Mouse (Mus musculus) ovary, adult 18-20 months (tissue): ENCODE data around the gene Olfr52.
"Not testable (repeated sequence)": the region's sequence is repeated elsewhere in the genome, so short reads cannot be mapped to it uniquely, and the experiment has no call there.

ENCODE experiments used
- DNase-seq: peaks from one replicate; pipeline ENCODE4 v3.0.0; 2022; ENCODE audit warnings: low spot score, mixed read lengths

Olfr52 gene

DNA sequence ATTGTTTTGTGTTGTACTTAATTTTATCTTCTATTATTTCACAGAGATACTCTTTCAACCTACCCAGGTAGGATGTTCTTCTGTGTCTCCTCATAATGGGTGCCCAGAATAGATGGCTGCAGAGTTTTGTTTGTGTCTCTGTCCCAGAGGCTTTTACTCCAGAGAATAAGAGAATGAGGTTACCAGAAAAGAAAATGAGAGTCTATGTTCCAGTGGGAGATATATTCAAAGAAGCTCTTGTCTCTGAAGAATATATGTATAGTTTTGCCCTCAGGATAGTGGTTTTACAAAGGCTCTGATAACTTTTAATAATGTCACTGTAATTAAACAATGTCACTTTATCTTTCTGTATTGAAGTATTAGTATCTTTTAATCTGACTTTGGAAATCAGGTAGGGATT is at the start of gene Olfr52:
Gene Olfr52, minus strand, starts transcription at position 101 of the 400 bp plus-strand sequence.
- DNase-seq = no peak

DNA sequence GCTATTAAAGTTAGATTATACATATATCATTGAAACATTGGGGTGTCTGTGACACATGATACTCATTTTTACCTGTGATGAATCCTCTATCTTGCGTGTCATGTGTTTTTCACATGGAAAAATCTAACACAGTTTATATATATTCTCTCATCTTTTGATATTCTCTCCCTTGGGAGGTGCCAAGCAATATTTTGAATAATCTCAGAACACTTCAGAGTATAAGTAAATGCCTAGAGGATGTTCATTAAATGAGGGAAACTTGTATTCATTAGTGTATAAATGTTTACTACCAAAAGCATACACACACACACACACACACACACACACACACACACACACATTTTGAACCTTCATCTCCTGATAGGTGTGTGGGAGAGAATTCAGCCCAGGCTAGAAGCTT is 45.8 kb upstream of the Olfr52 start, which contains the start of gene Olfr1047:
Gene Olfr1047, minus strand, starts transcription at position 101 of the 400 bp plus-strand sequence.
- DNase-seq = no peak

GRCm38 (mm10) chr2:86219214-86219613 is 33.7 kb upstream of the Olfr52 start, which contains the start of gene Olfr1046:
Gene Olfr1046 (minus strand): TSS chr2:86219314.
- DNase-seq = no peak

DNA sequence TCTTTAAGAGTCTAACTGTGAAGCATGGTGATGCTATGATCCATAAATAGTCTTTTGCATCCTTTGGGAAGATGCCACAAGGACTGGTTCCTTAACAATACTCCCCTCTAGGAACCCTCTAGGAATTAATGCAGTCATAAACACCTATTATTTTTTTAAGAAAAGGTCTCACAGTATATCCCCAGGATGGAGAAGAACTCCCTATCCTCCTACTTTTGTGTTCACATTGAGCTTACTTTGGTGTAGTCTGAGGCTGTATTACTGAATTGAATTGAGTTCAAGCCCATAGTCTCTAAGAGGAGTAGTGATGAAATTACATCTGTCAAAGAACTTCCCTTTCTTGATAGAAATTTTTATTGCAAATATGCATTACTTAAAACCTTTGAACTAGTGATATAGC is 17.4 kb upstream of the Olfr52 start, which contains the start of gene Olfr1045:
Gene Olfr1045, minus strand, starts transcription at position 101 of the 400 bp plus-strand sequence.
- DNase-seq = no peak

- DNase-seq = no peak
These were observed 10.4 kb upstream of the Olfr52 start for GRCm38 (mm10) chr2:86195863-86196262.

GRCm38 (mm10) chr2:86179950-86180349 is 5.5 kb downstream of the Olfr52 start:
- no peak for DNase-seq

DNA sequence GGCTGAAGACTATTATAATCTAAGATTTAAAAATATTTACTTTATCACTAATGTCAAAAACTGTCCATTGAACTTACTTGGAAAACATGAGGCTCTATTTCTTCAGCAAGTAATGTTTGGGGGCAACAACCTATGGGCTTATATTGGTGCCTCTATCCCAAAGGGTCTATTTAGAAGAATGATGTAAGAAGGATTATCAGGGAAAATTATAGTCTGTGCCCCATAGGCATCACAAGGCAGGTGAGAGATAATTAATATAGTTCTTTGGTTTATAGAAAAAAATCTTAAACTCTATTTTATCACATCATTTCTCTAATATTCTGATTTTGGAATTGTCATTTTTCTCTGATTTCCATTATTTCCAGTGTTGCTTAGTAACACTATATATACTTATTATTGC is 7.8 kb downstream of the Olfr52 start, which contains the start of gene Olfr1044:
Gene Olfr1044, minus strand, starts transcription at position 101 of the 400 bp plus-strand sequence.
- no peak for DNase-seq

- DNase-seq = not testable (repeated sequence)
These were observed 10.1 kb downstream of the Olfr52 start for GRCm38 (mm10) chr2:86175422-86175821.

GRCm38 (mm10) chr2:86167422-86167821 is 18.1 kb downstream of the Olfr52 start, which contains the start of gene Olfr1043:
Gene Olfr1043 (minus strand): TSS chr2:86167522.
- no peak for DNase-seq

DNA sequence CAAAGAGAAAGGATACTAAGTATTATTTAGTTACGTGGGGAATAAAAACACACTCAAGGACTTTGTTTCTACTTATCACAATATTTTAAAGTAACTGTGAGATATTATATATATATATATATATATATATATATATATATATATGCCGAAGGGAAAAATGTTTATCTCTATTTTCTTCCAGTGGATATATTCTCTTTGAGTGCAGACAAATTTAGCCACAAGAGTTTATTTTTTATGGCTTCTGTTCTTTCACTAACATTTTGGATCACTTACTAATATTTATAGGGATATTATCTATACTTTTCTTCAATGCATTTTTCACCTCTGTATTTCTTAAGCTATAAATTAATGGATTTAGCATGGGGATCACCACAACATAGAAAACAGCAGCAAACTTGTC is 23.7 kb downstream of the Olfr52 start, which contains the start of gene Olfr1042:
Gene Olfr1042, minus strand, starts transcription at position 101 of the 400 bp plus-strand sequence.
- no peak for DNase-seq

DNA sequence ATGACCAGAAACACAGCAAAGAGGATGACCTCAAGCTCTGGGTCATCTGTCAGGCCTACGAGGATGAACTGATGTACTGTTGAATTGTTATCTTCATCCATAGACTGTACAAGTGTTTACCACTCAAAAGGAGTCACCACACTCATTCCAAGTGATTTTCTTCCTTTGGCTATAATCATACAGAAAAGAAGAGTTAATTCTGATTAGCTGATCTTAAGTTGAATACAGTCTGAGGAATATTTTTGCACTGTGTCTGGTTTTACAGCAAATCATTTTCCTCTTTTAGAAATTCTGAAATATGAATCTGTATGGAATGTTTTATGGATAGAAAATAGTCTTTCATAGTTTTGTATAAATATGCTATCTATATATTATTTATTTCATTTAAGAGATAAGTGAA is 38.9 kb downstream of the Olfr52 start, which contains the start of gene Olfr1040:
Gene Olfr1040, minus strand, starts transcription at position 101 of the 400 bp plus-strand sequence.
- DNase-seq = no peak

DNA sequence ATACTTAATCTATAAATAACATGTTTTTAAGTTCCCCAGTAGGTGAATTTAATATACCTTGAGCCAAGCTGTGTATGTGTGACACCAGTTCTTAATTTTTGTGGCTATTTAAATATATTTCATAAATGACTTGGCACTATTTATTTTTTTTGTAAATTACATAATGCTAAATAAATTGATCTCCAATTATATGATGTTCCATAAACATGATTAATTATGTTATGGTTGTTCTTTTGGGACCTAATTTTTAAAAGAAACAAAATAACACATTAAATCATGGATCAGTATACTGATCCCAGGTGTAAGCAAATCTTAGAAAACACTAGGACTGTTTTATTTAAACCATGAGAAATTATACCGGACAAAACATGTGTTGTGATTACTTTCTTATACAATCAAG is 49.7 kb downstream of the Olfr52 start, which contains the start of gene Olfr1039:
Gene Olfr1039, minus strand, starts transcription at position 101 of the 400 bp plus-strand sequence.
- no peak for DNase-seq
